Mouse (Mus musculus): ENCODE results near the gene Ndufb4.

DNA sequence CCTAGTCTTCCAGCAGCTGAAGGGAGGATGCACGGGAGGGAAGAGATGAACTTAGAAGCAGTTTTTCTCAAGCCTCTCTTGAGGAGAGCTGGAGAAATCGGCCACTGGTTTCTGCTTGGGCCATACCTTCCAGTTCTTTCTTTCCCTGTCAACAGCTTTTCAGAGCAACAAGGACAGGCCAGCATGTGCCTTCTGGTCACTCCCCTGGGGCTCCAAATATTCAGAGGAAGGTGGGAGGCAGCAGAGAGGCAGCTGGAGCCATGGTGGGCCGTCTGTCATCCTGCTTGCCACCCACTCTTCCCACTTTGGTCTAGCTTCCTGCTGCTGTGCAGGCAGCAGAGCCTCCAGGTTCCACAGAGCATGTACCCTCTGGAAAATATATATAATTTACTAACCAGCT, 36.6 kb downstream of the Ndufb4 start:
- TF ChIP-seq CTCF (conservative IDR thresholded peaks at IDR 0.05; ENCODE audit: insufficient read depth, insufficient read length, low read depth, low read length) (no peak), POLR2A (IDR thresholded peaks at IDR 0.05; ENCODE audit: low read depth, low read length) (no peak)

Measured in kidney, adult 2 months (tissue).